Mouse (Mus musculus) midbrain, embryonic 14.5 days (tissue): ENCODE measurements around the gene Gm13287. TPM values are rescaled to one million over a fixed set of nuclear protein-coding genes. Genes with fewer than 3 reads are reported as not detected.
"Not testable (repeated sequence)": the region's sequence is repeated elsewhere in the genome, so short reads cannot be mapped to it uniquely, and the experiment has no call there.

ENCODE experiments used
- ATAC-seq: fragments of 200-750 bp; cut with Nextera tagmentation; 2 replicates; pipeline ENCODE4 v1.8.0; 2017; ENCODE audit warnings: moderate number of reproducible peaks, moderate library complexity; ENCODE audit not compliant: low FRiP score, low TSS enrichment
- DNase-seq: peaks from one replicate; pipeline ENCODE4 v3.0.0-alpha.2; 2015
- H3K27ac ChIP-seq: fragments of 300-500 bp; sonication (generic); replicated peaks from 2 replicates; pipeline ENCODE4 v1.5.1; 2014; ENCODE audit warnings: mild to moderate bottlenecking, low read depth, low read length, moderate library complexity
- H3K27me3 ChIP-seq: fragments of 300-500 bp; sonication (generic); 2 replicates; pipeline ENCODE4 v1.6.1; 2014; ENCODE audit warnings: low read length, control low read depth, mixed read lengths; ENCODE audit not compliant: control insufficient read depth, insufficient read depth
- H3K36me3 ChIP-seq: fragments of 300-500 bp; sonication (generic); 2 replicates; pipeline ENCODE4 v1.6.1; 2014; ENCODE audit warnings: low read length, control low read depth; ENCODE audit not compliant: control insufficient read depth, insufficient read depth
- H3K4me1 ChIP-seq: fragments of 300-500 bp; sonication (generic); 2 replicates; pipeline ENCODE4 v1.6.1; 2014; ENCODE audit warnings: mild to moderate bottlenecking, antibody characterized with exemption, low read length, control low read depth; ENCODE audit not compliant: control insufficient read depth, insufficient read depth
- H3K4me2 ChIP-seq: fragments of 300-500 bp; sonication (generic); 2 replicates; pipeline ENCODE4 v1.6.1; 2014; ENCODE audit warnings: mild to moderate bottlenecking, low read length, moderate library complexity
- H3K4me3 ChIP-seq: fragments of 300-500 bp; sonication (generic); replicated peaks from 2 replicates; pipeline ENCODE4 v1.5.1; 2014; ENCODE audit warnings: low read depth, low read length
- H3K9ac ChIP-seq: fragments of 300-500 bp; sonication (generic); replicated peaks from 2 replicates; pipeline ENCODE4 v1.6.1; 2014; ENCODE audit warnings: mild to moderate bottlenecking, low read length, moderate library complexity
- H3K9me3 ChIP-seq: fragments of 300-500 bp; sonication (generic); 2 replicates; pipeline ENCODE4 v1.6.1; 2016; ENCODE audit warnings: low read length, control low read depth, mixed read lengths; ENCODE audit not compliant: control insufficient read depth
- WGBS: fragments of 180-500 bp; shearing (Covaris S2); extraction: QIAGEN DNeasy Blood & Tissue Kit; methylation state at CpG from one replicate; pipeline ENCODE4 v1.1.7; 2014; 5-methylcytosine and 5-hydroxymethylcytosine counted together
- polyA plus RNA-seq: library from polyadenylated mRNA; unstranded; fragments of >200 nt; fragmentation: Nextera tagmentation; extraction: Ambion mirVana; gene quantifications from 2 replicates; pipeline ENCODE4 v1.2.1, GENCODE M21; 2014

Gene Gm13287
- not detected in 2 replicates for polyA plus RNA-seq

GRCm38 (mm10) chr4:88802954-88803353 lies at the start of gene Gm13287:
Gene Gm13287 (plus strand): TSS chr4:88803254.
- H3K9me3 ChIP-seq, H3K9ac ChIP-seq, H3K4me2 ChIP-seq, ATAC-seq, H3K27me3 ChIP-seq, DNase-seq, H3K27ac ChIP-seq, H3K4me1 ChIP-seq, H3K36me3 ChIP-seq, H3K4me3 ChIP-seq: not testable (repeated sequence)
- no CpG with 5 or more reads among the region's 29 CpGs for WGBS

GRCm38 (mm10) chr4:88754818-88755340 lies 48.2 kb upstream of the Gm13287 start, which contains the start of gene Gm13271:
Gene Gm13271 (plus strand): TSS chr4:88754868.
- 73% methylated on average over 15 of the region's 15 CpGs for WGBS
- not testable (repeated sequence) for H3K4me1 ChIP-seq, H3K27ac ChIP-seq, DNase-seq, H3K4me2 ChIP-seq, H3K4me3 ChIP-seq, H3K9me3 ChIP-seq, H3K36me3 ChIP-seq, H3K9ac ChIP-seq, H3K27me3 ChIP-seq, ATAC-seq

- H3K9me3 ChIP-seq, H3K27me3 ChIP-seq, DNase-seq, ATAC-seq, H3K4me1 ChIP-seq, H3K36me3 ChIP-seq: not testable (repeated sequence)
- H3K27ac ChIP-seq, result peak overlapping the region; percentile 55; the same call in 1 of the 2 replicates
- H3K9ac ChIP-seq, result peak overlapping the region; percentile 49
- peak overlapping the region; percentile 75 for H3K4me2 ChIP-seq
- peak overlapping the region; percentile 38 for H3K4me3 ChIP-seq
- WGBS, result 12% methylated on average over 28 of the region's 31 CpGs
These were observed 46.2 kb upstream of the Gm13287 start for GRCm38 (mm10) chr4:88756581-88757513.

GRCm38 (mm10) chr4:88757628-88758031 lies 45.4 kb upstream of the Gm13287 start:
- H3K27me3 ChIP-seq, H3K36me3 ChIP-seq, H3K9me3 ChIP-seq, H3K4me1 ChIP-seq: not testable (repeated sequence)
- peak overlapping the region; percentile 75 for H3K4me2 ChIP-seq
- DNase-seq (peak; percentile 90), ATAC-seq (peak; percentile 100)
- H3K9ac ChIP-seq, result peak overlapping the region; percentile 49
- peak overlapping the region; percentile 38 for H3K4me3 ChIP-seq
- peak overlapping the region; percentile 55; the same call in 1 of the 2 replicates for H3K27ac ChIP-seq
- WGBS, result 0% methylated on average over 19 of the region's 21 CpGs

GRCm38 (mm10) chr4:88758751-88759150 lies 44.3 kb upstream of the Gm13287 start:
- not testable (repeated sequence) for ATAC-seq, H3K27me3 ChIP-seq, H3K9me3 ChIP-seq, H3K4me3 ChIP-seq, H3K4me1 ChIP-seq, H3K9ac ChIP-seq, H3K4me2 ChIP-seq, H3K36me3 ChIP-seq, H3K27ac ChIP-seq, DNase-seq
- 89% methylated on average over 9 of the region's 9 CpGs for WGBS

- ATAC-seq, H3K9me3 ChIP-seq, H3K27ac ChIP-seq, H3K4me1 ChIP-seq, H3K36me3 ChIP-seq, H3K9ac ChIP-seq, H3K27me3 ChIP-seq, DNase-seq: not testable (repeated sequence)
- 21% methylated on average over 8 of the region's 14 CpGs for WGBS
- Histone ChIP-seq H3K4me3 (peak within 1 kb of the TSS; percentile 21; the same call in 1 of the 2 replicates), H3K4me2 (peak within 1 kb of the TSS; percentile 51)
These were observed 43.3 kb upstream of the Gm13287 start, which contains the start of gene Gm13283 for GRCm38 (mm10) chr4:88759610-88760268. Gene Gm13283 (plus strand): TSS chr4:88760119.

GRCm38 (mm10) chr4:88760431-88760830 lies 42.6 kb upstream of the Gm13287 start:
- H3K9ac ChIP-seq, result not testable (repeated sequence)
- 0% methylated on average over 24 of the region's 28 CpGs for WGBS

GRCm38 (mm10) chr4:88761776-88762175 lies 41.3 kb upstream of the Gm13287 start:
- WGBS, result 73% methylated on average over 6 of the region's 8 CpGs
- H3K9me3 ChIP-seq, ATAC-seq, H3K36me3 ChIP-seq, H3K4me1 ChIP-seq, H3K27ac ChIP-seq, DNase-seq, H3K4me3 ChIP-seq, H3K9ac ChIP-seq, H3K27me3 ChIP-seq, H3K4me2 ChIP-seq: not testable (repeated sequence)

More at GRCm38 (mm10) chr4:88760431-88760830, 42.6 kb upstream of the Gm13287 start:
- DNase-seq, result peak; percentile 81
- not testable (repeated sequence) for H3K27ac ChIP-seq, H3K9me3 ChIP-seq, H3K27me3 ChIP-seq, ATAC-seq, H3K4me1 ChIP-seq, H3K36me3 ChIP-seq
- H3K4me2 ChIP-seq, result peak overlapping the region; percentile 51
- peak overlapping the region; percentile 21; the same call in 1 of the 2 replicates for H3K4me3 ChIP-seq
